Mouse (Mus musculus): ENCODE data around the gene Syce3. TPM values are rescaled to one million over a fixed set of nuclear protein-coding genes. Genes with fewer than 3 reads are reported as not detected.

Gene Syce3
- polyA plus RNA-seq, 1 experiment from 2014 or later: not detected

- 66% methylated on average over 6 of the region's 7 CpGs for WGBS
- H3K36me3 ChIP-seq (ENCODE audit: control insufficient read depth, insufficient read depth, low read length): peaks cover 51% of the 10 kb centered on the region
- no peak for ATAC-seq (ENCODE audit: low read depth)
Observed at GRCm38 (mm10) chr15:89354455-89354854, 55.8 kb downstream of the Syce3 start.

GRCm38 (mm10) chr15:89353837-89354236 lies 56.5 kb downstream of the Syce3 start:
- DNase-seq (ENCODE audit: low spot score) (no peak), ATAC-seq (ENCODE audit: low read depth) (no peak)
- H3K27ac ChIP-seq (replicated peaks; ENCODE audit: low read depth, low read length): no peak overlapping the region
- H3K36me3 ChIP-seq (ENCODE audit: control insufficient read depth, insufficient read depth, low read length): peaks cover 50% of the 10 kb centered on the region
- H3K9me3 ChIP-seq (ENCODE audit: control insufficient read depth, low read length): no peaks in the 10 kb centered on the region
- WGBS: 93% methylated on average over 16 of the region's 16 CpGs
- peaks cover 16% of the 10 kb centered on the region for H3K4me1 ChIP-seq (ENCODE audit: control insufficient read depth, insufficient read depth, low read length)
- peak overlapping the region; percentile 86 for H3K4me2 ChIP-seq (ENCODE audit: low read depth, low read length)
- H3K27me3 ChIP-seq (replicated peaks; ENCODE audit: control insufficient read depth, insufficient read depth, low read length): no peaks in the 10 kb centered on the region
- H3K4me3 ChIP-seq (ENCODE audit: low read depth, low read length): no peak overlapping the region
- H3K9ac ChIP-seq (ENCODE audit: low read depth, low read length): peak overlapping the region; percentile 90; the same call in 1 of the 2 replicates

More at GRCm38 (mm10) chr15:89354455-89354854, 55.8 kb downstream of the Syce3 start:
- no peaks in the 10 kb centered on the region for H3K9me3 ChIP-seq (ENCODE audit: control insufficient read depth, low read length)
- DNase-seq (ENCODE audit: low spot score): no peak
- H3K9ac ChIP-seq (ENCODE audit: low read depth, low read length): peak overlapping the region; percentile 90
- H3K4me2 ChIP-seq (ENCODE audit: low read depth, low read length): peak overlapping the region; percentile 86
- H3K27me3 ChIP-seq (replicated peaks; ENCODE audit: control insufficient read depth, insufficient read depth, low read length): no peaks in the 10 kb centered on the region
- peak overlapping the region; percentile 86 for H3K4me3 ChIP-seq (ENCODE audit: low read depth, low read length)
- H3K4me1 ChIP-seq (ENCODE audit: control insufficient read depth, insufficient read depth, low read length): peaks cover 16% of the 10 kb centered on the region
- no peak overlapping the region for H3K27ac ChIP-seq (replicated peaks; ENCODE audit: low read depth, low read length)

GRCm38 (mm10) chr15:89352795-89353194 lies 57.5 kb downstream of the Syce3 start:
- DNase-seq (ENCODE audit: low spot score): no peak
- no peak overlapping the region for H3K27ac ChIP-seq (replicated peaks; ENCODE audit: low read depth, low read length)
- H3K4me3 ChIP-seq (ENCODE audit: low read depth, low read length): no peak overlapping the region
- no peaks in the 10 kb centered on the region for H3K27me3 ChIP-seq (replicated peaks; ENCODE audit: control insufficient read depth, insufficient read depth, low read length)
- 96% methylated on average over 12 of the region's 12 CpGs for WGBS
- no peak for ATAC-seq (ENCODE audit: low read depth)
- peaks cover 44% of the 10 kb centered on the region for H3K36me3 ChIP-seq (ENCODE audit: control insufficient read depth, insufficient read depth, low read length)
- no peak overlapping the region for H3K9ac ChIP-seq (ENCODE audit: low read depth, low read length)
- H3K4me2 ChIP-seq (ENCODE audit: low read depth, low read length): no peak overlapping the region
- no peaks in the 10 kb centered on the region for H3K9me3 ChIP-seq (ENCODE audit: control insufficient read depth, low read length)
- peaks cover 16% of the 10 kb centered on the region for H3K4me1 ChIP-seq (ENCODE audit: control insufficient read depth, insufficient read depth, low read length)

GRCm38 (mm10) chr15:89352054-89352453 lies 58.2 kb downstream of the Syce3 start:
- 95% methylated on average over 14 of the region's 14 CpGs for WGBS
- H3K4me1 ChIP-seq (ENCODE audit: control insufficient read depth, insufficient read depth, low read length): peaks cover 13% of the 10 kb centered on the region
- no peak for DNase-seq (ENCODE audit: low spot score)
- no peaks in the 10 kb centered on the region for H3K27me3 ChIP-seq (replicated peaks; ENCODE audit: control insufficient read depth, insufficient read depth, low read length)
- ATAC-seq (ENCODE audit: low read depth): no peak
- H3K4me2 ChIP-seq (ENCODE audit: low read depth, low read length): no peak overlapping the region
- H3K36me3 ChIP-seq (ENCODE audit: control insufficient read depth, insufficient read depth, low read length): peaks cover 44% of the 10 kb centered on the region
- H3K9ac ChIP-seq (ENCODE audit: low read depth, low read length): no peak overlapping the region
- H3K4me3 ChIP-seq (ENCODE audit: low read depth, low read length): no peak overlapping the region
- H3K27ac ChIP-seq (replicated peaks; ENCODE audit: low read depth, low read length): no peak overlapping the region
- no peaks in the 10 kb centered on the region for H3K9me3 ChIP-seq (ENCODE audit: control insufficient read depth, low read length)

GRCm38 (mm10) chr15:89351302-89351701 lies 59.0 kb downstream of the Syce3 start:
- 89% methylated on average over 13 of the region's 15 CpGs for WGBS
- DNase-seq (ENCODE audit: low spot score) (no peak), ATAC-seq (ENCODE audit: low read depth) (no peak)
- H3K4me3 ChIP-seq (ENCODE audit: low read depth, low read length): no peak overlapping the region
- H3K9ac ChIP-seq (ENCODE audit: low read depth, low read length): no peak overlapping the region
- H3K36me3 ChIP-seq (ENCODE audit: control insufficient read depth, insufficient read depth, low read length): peaks cover 44% of the 10 kb centered on the region
- H3K4me2 ChIP-seq (ENCODE audit: low read depth, low read length): no peak overlapping the region
- H3K9me3 ChIP-seq (ENCODE audit: control insufficient read depth, low read length): no peaks in the 10 kb centered on the region
- H3K4me1 ChIP-seq (ENCODE audit: control insufficient read depth, insufficient read depth, low read length): peaks cover 10% of the 10 kb centered on the region
- H3K27ac ChIP-seq (replicated peaks; ENCODE audit: low read depth, low read length): no peak overlapping the region
- no peaks in the 10 kb centered on the region for H3K27me3 ChIP-seq (replicated peaks; ENCODE audit: control insufficient read depth, insufficient read depth, low read length)

GRCm38 (mm10) chr15:89350447-89350846 lies 59.9 kb downstream of the Syce3 start:
- Histone ChIP-seq H3K4me3 (ENCODE audit: low read depth, low read length) (no peak overlapping the region), H3K4me1 (ENCODE audit: control insufficient read depth, insufficient read depth, low read length) (peaks cover 10% of the 10 kb centered on the region), H3K4me2 (ENCODE audit: low read depth, low read length) (no peak overlapping the region), H3K27me3 (replicated peaks; ENCODE audit: control insufficient read depth, insufficient read depth, low read length) (no peaks in the 10 kb centered on the region), H3K27ac (replicated peaks; ENCODE audit: low read depth, low read length) (no peak overlapping the region), H3K9me3 (ENCODE audit: control insufficient read depth, low read length) (no peaks in the 10 kb centered on the region), H3K9ac (ENCODE audit: low read depth, low read length) (no peak overlapping the region), H3K36me3 (ENCODE audit: control insufficient read depth, insufficient read depth, low read length) (peaks cover 44% of the 10 kb centered on the region)
- ATAC-seq (ENCODE audit: low read depth) (no peak), DNase-seq (ENCODE audit: low spot score) (no peak)
- WGBS: 76% methylated on average over 5 of the region's 5 CpGs

- no peaks in the 10 kb centered on the region for H3K9me3 ChIP-seq (ENCODE audit: control insufficient read depth, low read length)
- DNase-seq (ENCODE audit: low spot score) (no peak), ATAC-seq (ENCODE audit: low read depth) (no peak)
- no peak overlapping the region for H3K4me2 ChIP-seq (ENCODE audit: low read depth, low read length)
- H3K4me1 ChIP-seq (ENCODE audit: control insufficient read depth, insufficient read depth, low read length): no peaks in the 10 kb centered on the region
- no peak overlapping the region for H3K27ac ChIP-seq (replicated peaks; ENCODE audit: low read depth, low read length)
- no peaks in the 10 kb centered on the region for H3K27me3 ChIP-seq (replicated peaks; ENCODE audit: control insufficient read depth, insufficient read depth, low read length)
- no peak overlapping the region for H3K9ac ChIP-seq (ENCODE audit: low read depth, low read length)
- no peaks in the 10 kb centered on the region for H3K36me3 ChIP-seq (ENCODE audit: control insufficient read depth, insufficient read depth, low read length)
- WGBS: 87% methylated on average over 3 of the region's 3 CpGs
- no peak overlapping the region for H3K4me3 ChIP-seq (ENCODE audit: low read depth, low read length)
Observed at GRCm38 (mm10) chr15:89343325-89343724, 67.0 kb downstream of the Syce3 start.

- H3K27ac ChIP-seq (replicated peaks; ENCODE audit: low read depth, low read length): no peak overlapping the region
- no peaks in the 10 kb centered on the region for H3K9me3 ChIP-seq (ENCODE audit: control insufficient read depth, low read length)
- ATAC-seq (ENCODE audit: low read depth) (no peak), DNase-seq (ENCODE audit: low spot score) (no peak)
- no peaks in the 10 kb centered on the region for H3K4me1 ChIP-seq (ENCODE audit: control insufficient read depth, insufficient read depth, low read length)
- no peak overlapping the region for H3K4me2 ChIP-seq (ENCODE audit: low read depth, low read length)
- no peaks in the 10 kb centered on the region for H3K36me3 ChIP-seq (ENCODE audit: control insufficient read depth, insufficient read depth, low read length)
- H3K4me3 ChIP-seq (ENCODE audit: low read depth, low read length): no peak overlapping the region
- WGBS: 45% methylated on average over 1 of the region's 1 CpGs
- H3K27me3 ChIP-seq (replicated peaks; ENCODE audit: control insufficient read depth, insufficient read depth, low read length): no peaks in the 10 kb centered on the region
- H3K9ac ChIP-seq (ENCODE audit: low read depth, low read length): no peak overlapping the region
Observed at GRCm38 (mm10) chr15:89341678-89342077, 68.6 kb downstream of the Syce3 start.
